Mouse (Mus musculus) embryo, embryonic 10.5 days (tissue): ENCODE results near the gene Cttnbp2.

Source experiments
- DNase-seq: peaks from one replicate; pipeline ENCODE4 v3.0.0-alpha.2; 2015; ENCODE audit warnings: low spot score

Gene Cttnbp2

GRCm38 (mm10) chr6:18514480-18515352 lies at the start of gene Cttnbp2:
Gene Cttnbp2 (minus strand): TSS chr6:18514843.
- DNase-seq: peak; percentile 80

- no peak for DNase-seq
Observed at GRCm38 (mm10) chr6:18559019-18559418, 44.4 kb upstream of the Cttnbp2 start.

- peak; percentile 5 for DNase-seq
Observed at GRCm38 (mm10) chr6:18547516-18548465, 33.1 kb upstream of the Cttnbp2 start.

- DNase-seq: no peak
Observed at GRCm38 (mm10) chr6:18543878-18544277, 29.2 kb upstream of the Cttnbp2 start.

GRCm38 (mm10) chr6:18540396-18540795 lies 25.8 kb upstream of the Cttnbp2 start:
- peak; percentile 34 for DNase-seq

- no peak for DNase-seq
Observed at GRCm38 (mm10) chr6:18530394-18530793, 15.8 kb upstream of the Cttnbp2 start.

- DNase-seq: no peak
Observed at GRCm38 (mm10) chr6:18517626-18518025, 3.0 kb upstream of the Cttnbp2 start.

- DNase-seq: peak; percentile 48
Observed at GRCm38 (mm10) chr6:18513611-18514473, 801 bp downstream of the Cttnbp2 start.

- DNase-seq: no peak
Observed at GRCm38 (mm10) chr6:18511886-18512285, 2.8 kb downstream of the Cttnbp2 start.

GRCm38 (mm10) chr6:18508036-18508435 lies 6.6 kb downstream of the Cttnbp2 start:
- no peak for DNase-seq

- DNase-seq: no peak
Observed at GRCm38 (mm10) chr6:18499833-18500232, 14.8 kb downstream of the Cttnbp2 start.

- DNase-seq: no peak
Observed at GRCm38 (mm10) chr6:18492977-18493376, 21.7 kb downstream of the Cttnbp2 start.

GRCm38 (mm10) chr6:18492248-18492901 lies 22.3 kb downstream of the Cttnbp2 start:
- DNase-seq: no peak

GRCm38 (mm10) chr6:18485087-18485486 lies 29.6 kb downstream of the Cttnbp2 start:
- no peak for DNase-seq

GRCm38 (mm10) chr6:18484061-18484460 lies 30.6 kb downstream of the Cttnbp2 start:
- no peak for DNase-seq

GRCm38 (mm10) chr6:18482546-18482945 lies 32.1 kb downstream of the Cttnbp2 start:
- DNase-seq: no peak

GRCm38 (mm10) chr6:18481781-18482180 lies 32.9 kb downstream of the Cttnbp2 start:
- no peak for DNase-seq

GRCm38 (mm10) chr6:18477313-18477930 lies 37.2 kb downstream of the Cttnbp2 start:
- no peak for DNase-seq

GRCm38 (mm10) chr6:18474983-18475382 lies 39.7 kb downstream of the Cttnbp2 start:
- no peak for DNase-seq

- DNase-seq: peak; percentile 50
Observed at GRCm38 (mm10) chr6:18474541-18474940, 40.1 kb downstream of the Cttnbp2 start.

GRCm38 (mm10) chr6:18469206-18469605 lies 45.4 kb downstream of the Cttnbp2 start:
- DNase-seq: no peak
